Mouse (Mus musculus) forebrain, embryonic 12.5 days (tissue): ENCODE data around the gene Zc3h7b. TPM values are rescaled to one million over a fixed set of nuclear protein-coding genes. Genes with fewer than 3 reads are reported as not detected.

ENCODE experiments used
- ATAC-seq: fragments of 200-750 bp; cut with Nextera tagmentation; 2 replicates; pipeline ENCODE4 v1.8.0; 2017; ENCODE audit warnings: moderate TSS enrichment; ENCODE audit not compliant: low FRiP score
- H3K27ac ChIP-seq: fragments of 300-500 bp; sonication (generic); 2 replicates; pipeline ENCODE4 v1.5.1; 2016; ENCODE audit warnings: mild to moderate bottlenecking
- H3K27me3 ChIP-seq: fragments of 300-500 bp; sonication (generic); 2 replicates; pipeline ENCODE4 v1.6.1; 2016; ENCODE audit warnings: mild to moderate bottlenecking
- H3K36me3 ChIP-seq: fragments of 300-500 bp; sonication (generic); replicated peaks from 2 replicates; pipeline ENCODE4 v1.6.1; 2016; ENCODE audit warnings: mild to moderate bottlenecking
- H3K4me1 ChIP-seq: fragments of 300-500 bp; sonication (generic); 2 replicates; pipeline ENCODE4 v1.6.1; 2016
- H3K4me2 ChIP-seq: fragments of 300-500 bp; sonication (generic); 2 replicates; pipeline ENCODE4 v1.6.1; 2016; ENCODE audit warnings: mild to moderate bottlenecking, moderate library complexity
- H3K4me3 ChIP-seq: fragments of 300-500 bp; sonication (generic); replicated peaks from 2 replicates; pipeline ENCODE4 v1.5.1; 2016; ENCODE audit warnings: mild to moderate bottlenecking
- H3K9ac ChIP-seq: fragments of 300-500 bp; sonication (generic); 2 replicates; pipeline ENCODE4 v1.6.1; 2016; ENCODE audit warnings: mild to moderate bottlenecking
- H3K9me3 ChIP-seq: fragments of 300-500 bp; sonication (generic); 2 replicates; pipeline ENCODE4 v1.6.1; 2016
- WGBS: fragments of 180-500 bp; shearing (Covaris S2); methylation state at CpG from one replicate; pipeline ENCODE4 v1.1.7; 2016; 5-methylcytosine and 5-hydroxymethylcytosine counted together
- polyA plus RNA-seq: library from polyadenylated mRNA; unstranded; fragments of >200 nt; fragmentation: Nextera tagmentation; extraction: Ambion mirVana; gene quantifications from 2 replicates; pipeline ENCODE4 v1.2.1, GENCODE M21; 2016

Zc3h7b gene
- polyA plus RNA-seq, 1 experiment from 2014 or later, result 45.8 TPM

DNA sequence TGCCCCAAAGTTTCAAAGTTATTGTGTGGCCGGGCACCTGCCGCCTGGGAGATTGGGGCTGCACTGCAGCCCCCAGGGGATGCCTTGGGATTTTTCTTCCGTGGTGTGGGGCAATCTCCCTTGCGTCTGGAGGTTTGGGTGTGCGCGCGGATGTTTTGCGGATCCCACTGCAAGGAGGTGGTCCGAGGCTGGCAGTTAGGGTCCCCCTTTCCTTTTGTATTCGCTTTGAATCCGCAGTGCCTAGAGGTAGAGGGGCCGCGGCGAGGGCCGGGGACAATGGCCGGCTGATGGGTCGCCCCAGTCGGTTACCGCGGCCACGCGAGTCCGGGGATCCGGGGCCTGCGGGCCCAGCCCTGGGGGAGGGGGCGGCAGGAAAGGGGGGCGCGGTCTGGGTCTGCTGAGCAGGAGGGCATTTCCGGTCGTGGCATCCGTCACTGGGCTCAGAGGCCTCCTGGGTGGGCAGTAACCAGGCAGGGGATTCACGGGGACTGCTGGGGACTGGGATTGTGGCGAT is 801 bp downstream of the Zc3h7b start:
- no peaks in the 10 kb centered on the region for H3K36me3 ChIP-seq
- H3K9ac ChIP-seq, result peak overlapping the region; percentile 95
- peak overlapping the region; percentile 79 for H3K4me2 ChIP-seq
- H3K9me3 ChIP-seq, result no peaks in the 10 kb centered on the region
- H3K4me3 ChIP-seq, result peak overlapping the region; percentile 77
- peak; percentile 81 for ATAC-seq
- no peaks in the 10 kb centered on the region for H3K27me3 ChIP-seq
- 0% methylated on average over 33 of the region's 33 CpGs for WGBS
- H3K27ac ChIP-seq, result peak overlapping the region; percentile 92
- H3K4me1 ChIP-seq, result peaks cover 22% of the 10 kb centered on the region

DNA sequence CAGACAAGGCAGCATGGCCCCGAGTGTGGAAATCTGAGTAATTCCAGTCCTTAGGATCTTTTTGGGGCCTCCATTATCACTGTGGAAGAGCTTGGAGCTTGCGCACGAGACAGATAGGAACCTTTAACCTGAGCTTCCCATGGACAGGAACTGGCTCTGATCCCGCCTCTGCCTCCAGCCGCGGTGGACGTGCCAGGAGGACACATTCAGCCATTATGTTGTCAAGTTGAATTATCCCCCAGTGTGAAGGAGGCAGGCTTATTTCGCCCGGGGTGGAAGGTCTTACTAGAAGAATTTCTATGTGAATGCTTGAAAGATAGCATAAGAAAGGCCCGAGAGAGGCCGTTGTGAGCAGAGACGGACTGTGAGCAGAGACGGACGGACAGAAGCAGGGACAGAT is 4.9 kb downstream of the Zc3h7b start:
- Histone ChIP-seq H3K27ac (no peak overlapping the region), H3K4me1 (peaks cover 16% of the 10 kb centered on the region), H3K36me3 (peaks cover 14% of the 10 kb centered on the region), H3K4me2 (no peak overlapping the region), H3K9ac (no peak overlapping the region), H3K9me3 (no peaks in the 10 kb centered on the region), H3K27me3 (no peaks in the 10 kb centered on the region), H3K4me3 (no peak overlapping the region)
- ATAC-seq, result no peak
- 85% methylated on average over 14 of the region's 14 CpGs for WGBS

DNA sequence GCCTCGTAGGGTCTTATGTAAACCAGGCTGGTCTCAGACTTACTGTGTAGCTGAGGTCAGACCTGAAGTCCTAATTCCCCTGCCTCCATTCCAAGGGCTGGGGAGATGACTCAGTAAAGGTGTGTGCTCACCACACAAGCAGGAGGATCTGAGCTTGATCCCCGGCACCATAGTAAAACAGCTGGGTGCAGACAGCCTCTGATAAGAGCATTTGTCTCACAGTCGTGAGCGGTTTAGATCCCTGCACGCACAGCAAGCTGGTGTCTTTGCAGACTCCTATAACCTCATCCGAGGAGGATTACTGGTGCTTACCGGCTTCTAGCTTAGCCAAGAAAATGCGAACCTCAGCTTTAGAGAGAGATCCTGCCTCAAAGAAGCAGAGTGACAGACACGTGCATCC is 8.8 kb downstream of the Zc3h7b start:
- H3K9me3 ChIP-seq, result no peaks in the 10 kb centered on the region
- 92% methylated on average over 9 of the region's 9 CpGs for WGBS
- peaks cover 6% of the 10 kb centered on the region; the same call in 1 of the 2 replicates for H3K4me1 ChIP-seq
- ATAC-seq, result no peak
- no peaks in the 10 kb centered on the region for H3K27me3 ChIP-seq
- no peak overlapping the region for H3K9ac ChIP-seq
- no peak overlapping the region for H3K4me2 ChIP-seq
- peaks cover 27% of the 10 kb centered on the region for H3K36me3 ChIP-seq
- no peak overlapping the region for H3K27ac ChIP-seq
- H3K4me3 ChIP-seq, result no peak overlapping the region

DNA sequence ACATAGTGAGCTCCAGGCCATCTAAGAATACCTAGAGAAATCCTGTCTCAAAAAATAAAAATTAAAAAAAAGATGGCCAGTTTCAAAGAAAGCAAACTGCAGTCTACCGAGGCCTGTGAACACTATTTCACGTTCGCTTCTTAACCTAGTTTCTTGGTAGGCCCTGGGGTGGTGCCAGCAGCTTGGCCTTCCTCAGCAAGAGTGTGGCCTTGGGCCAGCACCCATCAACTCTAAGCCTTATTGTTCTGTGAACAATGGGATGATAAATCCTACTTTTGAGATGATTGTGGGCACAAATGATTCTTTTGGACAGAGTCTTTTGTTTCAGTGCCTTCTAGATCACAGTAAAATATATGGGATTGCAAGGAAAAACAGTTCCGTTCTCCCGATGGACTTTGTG is 13.8 kb downstream of the Zc3h7b start:
- no peaks in the 10 kb centered on the region for H3K4me1 ChIP-seq
- no peak for ATAC-seq
- no peak overlapping the region for H3K4me2 ChIP-seq
- no peak overlapping the region for H3K4me3 ChIP-seq
- 93% methylated on average over 5 of the region's 5 CpGs for WGBS
- H3K9me3 ChIP-seq, result no peaks in the 10 kb centered on the region
- H3K27ac ChIP-seq, result no peak overlapping the region
- no peaks in the 10 kb centered on the region for H3K27me3 ChIP-seq
- H3K36me3 ChIP-seq, result peaks cover 18% of the 10 kb centered on the region
- no peak overlapping the region for H3K9ac ChIP-seq

DNA sequence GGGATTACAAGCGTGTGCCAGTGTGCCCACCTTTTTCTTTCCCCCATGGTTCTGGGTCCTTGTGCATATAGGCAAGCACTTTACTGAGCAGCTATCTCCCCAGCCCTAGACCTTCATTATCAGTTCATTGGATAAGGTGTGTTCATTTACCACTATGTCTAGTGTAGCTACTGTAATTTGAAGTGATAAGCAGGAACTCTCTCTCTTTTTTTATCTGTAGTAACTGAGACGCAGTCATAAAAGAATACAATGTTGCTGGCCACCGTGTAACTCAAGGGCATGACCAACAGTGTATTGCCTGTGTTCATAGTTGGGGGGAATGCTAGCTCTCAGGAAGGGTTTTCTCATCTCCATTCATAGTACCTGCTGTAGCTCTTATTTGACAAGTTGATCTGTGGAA is 14.7 kb downstream of the Zc3h7b start:
- Histone ChIP-seq H3K4me1 (no peaks in the 10 kb centered on the region), H3K4me2 (no peak overlapping the region), H3K9me3 (no peaks in the 10 kb centered on the region), H3K4me3 (no peak overlapping the region), H3K36me3 (peaks cover 12% of the 10 kb centered on the region), H3K9ac (no peak overlapping the region), H3K27ac (no peak overlapping the region), H3K27me3 (no peaks in the 10 kb centered on the region)
- WGBS, result 96% methylated on average over 3 of the region's 3 CpGs
- ATAC-seq, result no peak

DNA sequence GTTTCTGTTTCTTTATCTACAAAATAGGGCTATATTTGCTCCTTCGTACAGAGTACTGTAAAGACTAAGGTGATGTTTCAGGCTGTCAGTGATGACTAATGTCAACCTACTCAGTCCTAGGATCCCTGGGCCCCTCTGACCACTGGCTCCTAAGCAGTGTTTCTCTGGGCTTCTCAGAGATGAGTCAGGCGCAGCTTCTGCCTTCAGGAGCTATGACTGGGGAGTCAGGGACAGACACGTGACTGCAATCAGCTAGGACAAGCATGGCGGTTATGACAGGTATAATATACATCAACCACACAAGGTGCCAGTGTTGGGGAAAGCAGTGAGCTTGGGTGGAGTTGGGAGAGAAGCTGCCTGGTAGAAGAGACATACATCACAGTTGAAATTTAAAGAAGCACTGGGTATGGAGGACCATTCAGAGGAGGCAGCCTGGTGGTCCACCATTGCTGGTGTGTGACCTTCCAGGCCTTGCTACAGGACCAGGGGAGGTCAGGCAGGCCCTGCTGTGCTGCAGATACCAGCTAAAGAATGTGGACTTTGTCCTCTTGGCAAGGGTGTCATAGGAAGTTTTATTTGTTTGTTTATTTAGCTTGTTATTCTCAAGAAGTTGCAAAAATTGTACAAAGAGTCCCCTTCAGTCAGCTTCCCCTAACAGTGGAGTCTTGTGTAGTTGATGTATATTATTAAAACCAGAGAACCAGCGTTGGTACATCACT is 15.7 kb downstream of the Zc3h7b start:
- H3K9ac ChIP-seq, result no peak overlapping the region
- H3K27me3 ChIP-seq, result no peaks in the 10 kb centered on the region
- no peak for ATAC-seq
- no peaks in the 10 kb centered on the region for H3K9me3 ChIP-seq
- no peak overlapping the region for H3K4me3 ChIP-seq
- H3K27ac ChIP-seq, result no peak overlapping the region
- no peak overlapping the region for H3K4me2 ChIP-seq
- no peaks in the 10 kb centered on the region for H3K4me1 ChIP-seq
- peaks cover 5% of the 10 kb centered on the region for H3K36me3 ChIP-seq
- WGBS, result 91% methylated on average over 5 of the region's 5 CpGs

DNA sequence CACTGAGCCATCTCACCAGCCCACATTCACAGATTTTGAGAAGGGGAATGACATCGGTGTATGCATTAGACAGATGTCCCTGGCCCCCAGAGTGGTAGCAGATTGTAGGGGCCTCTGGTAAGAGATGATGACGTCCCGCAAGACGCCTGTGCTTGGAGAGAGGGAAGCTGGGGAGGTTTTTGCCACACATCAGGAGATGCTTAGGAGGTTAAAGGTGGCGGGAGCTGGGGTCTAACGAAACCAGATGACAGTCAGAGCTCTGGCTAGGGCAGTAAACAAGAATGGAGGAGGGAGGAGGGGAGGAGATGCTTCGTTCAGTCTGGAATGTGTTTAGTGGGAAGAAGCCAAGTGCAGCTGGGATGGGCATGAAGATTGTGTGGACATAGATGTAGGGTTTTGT is 16.5 kb downstream of the Zc3h7b start:
- 91% methylated on average over 7 of the region's 7 CpGs for WGBS
- Histone ChIP-seq H3K4me1 (no peaks in the 10 kb centered on the region), H3K36me3 (no peaks in the 10 kb centered on the region; the same call in 1 of the 2 replicates), H3K27ac (no peak overlapping the region), H3K27me3 (no peaks in the 10 kb centered on the region), H3K9ac (no peak overlapping the region), H3K4me2 (no peak overlapping the region), H3K9me3 (no peaks in the 10 kb centered on the region), H3K4me3 (no peak overlapping the region)
- no peak for ATAC-seq

DNA sequence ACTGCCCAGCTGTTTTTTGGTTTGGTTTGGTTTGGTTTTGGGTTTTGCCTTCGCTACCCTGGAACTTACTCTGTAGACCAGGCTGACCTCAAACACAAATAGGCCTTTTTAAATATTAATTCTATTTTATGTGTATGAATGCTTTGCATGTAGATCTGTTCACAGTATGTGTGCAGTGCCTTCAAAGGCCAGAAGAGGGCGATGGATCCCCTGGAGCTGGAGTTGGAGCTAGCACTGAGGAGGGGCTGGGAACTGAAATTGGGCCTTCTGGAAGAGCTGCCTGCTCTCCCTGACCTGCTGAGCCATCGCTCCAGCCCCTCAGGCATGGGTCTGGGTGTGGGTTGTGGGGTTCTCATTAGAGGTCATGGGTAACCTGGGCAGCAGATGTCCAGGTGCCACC is 17.1 kb downstream of the Zc3h7b start:
- no peaks in the 10 kb centered on the region for H3K4me1 ChIP-seq
- no peaks in the 10 kb centered on the region for H3K27me3 ChIP-seq
- no peak overlapping the region for H3K4me3 ChIP-seq
- H3K9ac ChIP-seq, result no peak overlapping the region
- no peaks in the 10 kb centered on the region for H3K9me3 ChIP-seq
- no peak overlapping the region for H3K4me2 ChIP-seq
- no peaks in the 10 kb centered on the region; the same call in 1 of the 2 replicates for H3K36me3 ChIP-seq
- no peak for ATAC-seq
- WGBS, result 92% methylated on average over 3 of the region's 3 CpGs
- no peak overlapping the region for H3K27ac ChIP-seq

DNA sequence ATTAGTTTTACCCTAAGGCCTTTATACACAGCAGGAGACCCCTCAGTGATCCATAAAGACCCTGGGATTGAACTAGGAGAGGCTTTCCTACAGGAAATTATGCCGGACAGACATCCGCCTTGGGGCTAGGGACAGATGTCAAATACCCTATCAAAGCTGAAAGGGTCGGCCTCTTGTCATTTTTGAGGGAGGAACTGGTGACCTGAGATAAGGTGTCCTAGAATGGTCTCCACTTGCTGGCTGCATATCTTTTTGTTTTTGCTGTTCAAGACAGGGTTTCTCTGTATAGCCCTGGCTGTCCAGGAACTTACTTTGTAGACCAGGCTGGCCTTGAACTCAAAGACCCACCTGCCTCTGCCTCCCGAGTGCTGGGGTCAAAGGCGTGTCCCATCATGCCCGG is 19.7 kb downstream of the Zc3h7b start:
- H3K36me3 ChIP-seq, result peaks cover 19% of the 10 kb centered on the region

DNA sequence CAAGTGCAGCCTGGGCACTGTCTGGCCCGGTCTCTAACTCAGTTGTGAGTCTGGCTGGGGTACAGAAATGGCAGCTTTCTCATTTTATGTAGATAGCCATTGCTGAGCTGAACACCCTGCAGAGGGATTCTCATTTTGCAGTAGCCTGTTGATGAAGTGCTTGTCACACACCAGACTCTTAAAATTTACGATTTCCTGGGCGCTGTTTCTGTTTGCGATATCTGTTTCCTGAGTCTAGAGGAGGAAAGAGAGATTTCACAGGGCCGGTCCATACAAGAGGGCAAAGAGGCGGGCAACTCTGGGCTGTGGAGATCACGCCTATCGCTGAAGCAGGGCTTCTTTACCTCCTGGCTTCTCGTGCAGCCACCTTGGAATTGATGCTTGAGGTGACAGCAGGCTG is 20.8 kb downstream of the Zc3h7b start:
- ATAC-seq, result no peak
- no peak overlapping the region for H3K9ac ChIP-seq
- no peak overlapping the region for H3K4me2 ChIP-seq
- no peak overlapping the region for H3K4me3 ChIP-seq
- 94% methylated on average over 9 of the region's 9 CpGs for WGBS
- H3K27ac ChIP-seq, result no peak overlapping the region
- H3K36me3 ChIP-seq, result peaks cover 29% of the 10 kb centered on the region
- no peaks in the 10 kb centered on the region for H3K9me3 ChIP-seq
- no peaks in the 10 kb centered on the region for H3K4me1 ChIP-seq
- no peaks in the 10 kb centered on the region for H3K27me3 ChIP-seq

More for the DNA sequence above, 19.7 kb downstream of the Zc3h7b start:
- H3K9me3 ChIP-seq, result no peaks in the 10 kb centered on the region
- H3K9ac ChIP-seq, result no peak overlapping the region
- H3K4me2 ChIP-seq, result no peak overlapping the region
- no peaks in the 10 kb centered on the region for H3K4me1 ChIP-seq
- H3K27ac ChIP-seq, result no peak overlapping the region
- no peak overlapping the region for H3K4me3 ChIP-seq
- WGBS, result 86% methylated on average over 6 of the region's 6 CpGs
- no peaks in the 10 kb centered on the region for H3K27me3 ChIP-seq
- no peak for ATAC-seq

DNA sequence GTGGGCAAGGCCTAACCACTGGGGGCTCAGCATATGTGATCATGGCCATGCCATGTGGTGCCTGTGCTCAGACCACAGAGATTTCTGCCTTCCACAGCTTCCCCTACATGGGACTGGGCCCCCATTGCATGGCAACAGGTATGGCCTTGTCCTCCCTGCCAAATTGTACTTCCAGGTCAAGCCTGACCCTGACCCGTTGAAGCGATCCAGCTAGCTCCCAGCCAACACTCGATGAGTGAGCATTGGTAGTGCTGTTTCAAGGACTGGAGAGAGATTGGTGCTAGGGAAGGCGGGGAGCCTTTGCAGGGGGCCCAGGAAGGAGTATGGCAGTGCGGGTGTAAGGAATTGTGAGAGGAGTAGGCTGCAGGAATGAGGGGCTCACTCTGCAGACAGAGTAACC is 21.6 kb downstream of the Zc3h7b start:
- no peaks in the 10 kb centered on the region for H3K4me1 ChIP-seq
- no peaks in the 10 kb centered on the region for H3K27me3 ChIP-seq
- H3K9ac ChIP-seq, result no peak overlapping the region
- no peak overlapping the region for H3K4me2 ChIP-seq
- no peak for ATAC-seq
- 93% methylated on average over 5 of the region's 5 CpGs for WGBS
- H3K27ac ChIP-seq, result no peak overlapping the region
- peaks cover 31% of the 10 kb centered on the region for H3K36me3 ChIP-seq
- no peak overlapping the region for H3K4me3 ChIP-seq
- no peaks in the 10 kb centered on the region for H3K9me3 ChIP-seq

DNA sequence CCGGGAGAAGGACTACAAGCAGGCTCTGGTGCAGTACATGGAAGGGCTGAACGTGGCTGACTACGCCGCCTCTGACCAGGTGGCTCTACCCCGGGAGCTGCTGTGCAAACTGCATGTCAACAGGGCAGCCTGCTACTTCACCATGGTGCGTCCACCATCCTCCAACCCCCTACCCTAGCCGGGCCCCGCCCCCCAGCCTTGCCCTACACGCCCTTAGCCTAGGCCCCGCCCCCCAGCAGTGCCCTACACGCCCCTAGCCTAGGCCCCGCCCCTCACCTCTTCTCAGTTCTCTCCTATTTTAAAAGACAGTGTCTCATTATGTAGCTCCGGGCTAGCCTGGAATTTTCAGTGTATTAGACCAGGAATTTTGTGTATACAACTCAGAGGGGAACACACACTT is 24.2 kb downstream of the Zc3h7b start:
- no peak overlapping the region for H3K4me3 ChIP-seq
- H3K4me2 ChIP-seq, result no peak overlapping the region
- peaks cover 57% of the 10 kb centered on the region for H3K36me3 ChIP-seq
- H3K9me3 ChIP-seq, result no peaks in the 10 kb centered on the region
- no peaks in the 10 kb centered on the region for H3K4me1 ChIP-seq
- no peak for ATAC-seq
- no peaks in the 10 kb centered on the region for H3K27me3 ChIP-seq
- WGBS, result 64% methylated on average over 13 of the region's 13 CpGs
- no peak overlapping the region for H3K9ac ChIP-seq
- H3K27ac ChIP-seq, result no peak overlapping the region

DNA sequence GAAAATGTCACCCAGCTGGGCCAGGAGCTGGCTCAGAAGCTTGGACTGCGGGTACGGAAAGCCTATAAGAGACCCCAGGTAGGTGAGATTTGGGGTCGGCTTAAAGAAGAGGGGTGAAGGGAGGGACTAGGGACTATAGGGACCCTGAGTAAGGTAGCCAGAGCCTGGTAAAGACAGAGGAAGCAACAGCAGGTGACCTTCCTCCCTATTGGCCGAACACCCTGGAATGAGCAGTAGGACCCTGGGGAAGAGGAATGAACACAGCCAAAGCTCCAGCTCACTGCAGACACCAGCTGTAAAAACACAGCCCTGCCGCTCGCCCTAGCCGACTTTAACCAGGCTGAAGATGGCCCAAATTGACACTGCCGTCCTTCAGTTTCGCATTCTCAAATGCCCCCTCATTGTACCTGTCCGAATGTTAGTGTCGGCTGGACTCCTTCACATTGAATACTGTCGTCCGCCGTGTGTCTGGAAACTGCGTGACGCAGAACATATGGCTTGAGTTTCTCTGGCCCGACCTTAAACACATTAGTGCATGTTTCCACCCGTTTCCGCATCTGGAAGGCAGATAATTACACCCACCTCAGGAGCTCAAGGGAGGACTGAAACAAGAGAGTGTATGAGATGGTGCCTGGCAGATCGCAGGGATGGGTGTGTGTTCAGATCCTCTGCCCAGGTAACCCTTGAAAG is 27.7 kb downstream of the Zc3h7b start:
- 89% methylated on average over 20 of the region's 20 CpGs for WGBS
- no peaks in the 10 kb centered on the region for H3K27me3 ChIP-seq
- H3K36me3 ChIP-seq, result peaks cover 90% of the 10 kb centered on the region
- no peak overlapping the region for H3K4me2 ChIP-seq
- ATAC-seq, result no peak
- H3K4me3 ChIP-seq, result no peak overlapping the region
- no peak overlapping the region for H3K27ac ChIP-seq
- H3K9ac ChIP-seq, result no peak overlapping the region
- no peaks in the 10 kb centered on the region for H3K9me3 ChIP-seq
- H3K4me1 ChIP-seq, result no peaks in the 10 kb centered on the region
